Mouse (Mus musculus): Measurements from ENCODE around the gene Ube2v1. TPM values are rescaled to one million over a fixed set of nuclear protein-coding genes. Genes with fewer than 3 reads are reported as not detected.
A peak's percentile ranks its signal among the peaks of the same experiment; 100 is the strongest.

Gene Ube2v1
- total RNA-seq, 2 experiments from 2014 or later: 120 to 121 TPM

DNA sequence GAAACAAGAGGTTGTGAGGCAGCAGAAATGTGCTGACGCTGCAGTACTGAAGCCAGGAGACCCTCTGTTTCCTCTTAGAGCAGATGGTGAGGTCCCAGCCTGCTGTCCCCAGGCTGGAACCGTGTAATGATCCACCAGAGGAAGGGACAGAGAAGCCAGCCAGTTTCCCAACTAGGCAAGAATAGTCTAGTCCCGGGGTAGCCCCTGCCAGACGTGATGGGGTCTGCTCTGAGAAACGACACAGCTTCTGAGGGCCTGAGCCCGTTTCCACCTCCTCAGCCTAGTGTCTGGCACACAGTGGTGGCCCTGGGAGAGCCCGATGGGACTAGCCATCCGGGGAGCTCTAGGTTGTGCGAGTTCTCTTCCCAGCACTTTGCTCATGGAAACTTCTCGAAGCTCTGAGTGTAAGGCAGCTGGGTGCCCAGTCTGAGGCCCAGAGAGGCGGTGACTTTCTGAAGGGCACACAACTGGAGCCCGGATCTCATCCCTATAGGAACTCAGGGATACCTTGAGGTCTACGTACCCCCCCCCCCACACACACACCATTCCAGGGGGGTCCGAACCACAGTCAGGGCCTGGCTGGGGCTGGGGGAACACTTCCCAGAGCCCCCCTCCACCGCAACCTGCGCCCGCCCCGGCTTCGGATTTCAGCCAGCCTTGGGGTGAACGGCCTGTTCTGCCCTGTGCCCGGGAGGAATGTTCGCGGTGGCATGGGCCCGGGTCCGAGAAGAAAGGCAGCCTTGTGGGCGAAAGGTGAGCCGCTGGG, 35.0 kb downstream of the Ube2v1 start:
- DNase-seq: peak in 1 of 2 experiments; percentile 41
- intact Hi-C loops (cut with DNase I): no loop called here

- intact Hi-C loops (cut with DNase I): no loop called here
- no peak for DNase-seq
Measured at GRCm38 (mm10) chr2:167596262-167596661, 35.6 kb downstream of the Ube2v1 start.

DNA sequence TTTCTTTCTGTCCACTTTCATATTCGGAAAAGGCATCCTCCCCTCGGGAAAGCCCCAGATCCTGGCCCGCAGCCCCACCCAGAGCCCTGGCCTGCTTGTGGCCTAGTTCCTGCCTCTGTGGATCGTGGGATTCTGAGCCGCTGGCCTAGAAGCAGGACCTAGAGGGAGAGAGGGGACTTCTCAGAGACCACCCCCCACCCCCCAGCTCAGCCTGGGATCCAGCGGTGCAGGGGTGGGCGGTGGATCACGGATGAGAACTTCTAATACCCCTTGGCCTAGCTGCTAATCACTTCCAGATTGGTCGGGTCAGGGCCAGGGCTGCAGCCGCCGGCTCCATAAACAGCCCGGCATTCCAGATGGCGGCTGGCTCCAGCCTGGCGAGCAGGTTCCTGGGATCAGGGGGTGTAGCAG, 36.1 kb downstream of the Ube2v1 start:
- DNase-seq: peak; percentile 75 to 76
- intact Hi-C loops (cut with DNase I): loop anchor here (2.0 kb wide), 2 partner anchors 31 to 57 kb away; partner anchors contain the start of gene Snai1

GRCm38 (mm10) chr2:167594444-167594934, 37.4 kb downstream of the Ube2v1 start:
- DNase-seq: peak; percentile 97 to 98
- intact Hi-C loops (cut with DNase I): loop anchor here (2.0 kb wide), 2 partner anchors 30 to 56 kb away; partner anchors contain the start of gene Snai1

DNA sequence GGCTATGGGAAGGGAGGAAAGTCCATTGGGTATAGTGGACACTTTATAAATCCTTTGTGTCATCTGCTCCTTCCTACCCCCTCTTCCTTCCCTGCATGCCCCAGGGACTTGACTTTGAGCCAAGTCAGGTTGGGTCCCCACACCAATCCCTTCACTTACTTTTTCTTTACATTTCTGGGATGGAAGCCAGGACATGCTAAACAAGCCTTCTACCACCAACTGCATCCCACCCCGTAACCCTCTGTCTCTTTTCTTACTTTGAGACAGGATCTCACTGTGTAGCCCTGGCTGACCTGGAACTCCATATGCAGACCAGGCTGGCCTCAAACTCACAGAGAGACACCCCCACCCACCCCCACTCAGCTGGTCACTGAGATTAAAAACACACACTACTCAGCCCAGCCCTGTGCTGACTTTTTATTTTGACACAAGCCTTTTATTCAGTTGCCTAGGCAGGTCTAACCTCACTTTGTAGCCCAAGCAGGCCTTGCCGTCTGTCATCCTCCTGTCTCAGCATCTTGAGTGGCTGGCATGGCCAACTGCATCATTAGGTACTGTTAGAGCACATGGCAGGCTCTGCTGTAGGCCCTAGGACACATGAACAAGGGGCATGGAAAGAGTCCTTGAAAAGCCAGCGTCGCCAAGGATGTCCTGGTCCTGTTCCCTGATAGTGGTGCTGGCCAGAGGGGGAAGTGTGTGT, 38.2 kb downstream of the Ube2v1 start:
- intact Hi-C loops (cut with DNase I): loop anchor here (2.0 kb wide), 2 partner anchors 29 to 55 kb away; partner anchors contain the start of gene Snai1
- DNase-seq: no peak

- intact Hi-C loops (cut with DNase I): no loop called here
- DNase-seq: peak; percentile 68 to 72
Measured at GRCm38 (mm10) chr2:167588774-167589577, 42.9 kb downstream of the Ube2v1 start.

DNA sequence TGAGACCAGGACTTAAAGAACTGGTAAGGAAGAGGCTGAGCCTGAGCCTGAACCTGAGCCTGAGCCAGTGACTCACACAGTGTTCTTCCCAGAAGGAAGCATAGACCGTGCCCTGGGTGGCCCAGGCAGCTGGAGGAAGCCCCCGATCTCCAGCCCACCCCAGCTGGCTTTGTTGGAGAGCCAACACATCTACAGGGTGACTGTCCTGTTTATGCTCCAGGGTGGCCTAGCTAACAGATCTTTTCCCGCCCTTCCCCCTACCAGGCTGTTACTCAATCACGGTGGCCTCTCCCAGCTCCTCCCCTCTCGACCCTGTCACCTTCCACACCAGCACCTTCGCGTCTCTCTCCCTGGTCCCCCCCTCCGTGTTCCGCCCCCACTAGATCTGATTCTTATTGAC, 44.9 kb downstream of the Ube2v1 start:
- intact Hi-C loops (cut with DNase I): loop anchor here (2.0 kb wide), 1 partner anchor 16 kb away; no protein-coding TSS in a partner anchor
- no peak for DNase-seq

- DNase-seq: peak; percentile 49 to 66
- intact Hi-C loops (cut with DNase I): loop anchor here (2.0 kb wide), 1 partner anchor 15 kb away; no protein-coding TSS in a partner anchor
Measured at GRCm38 (mm10) chr2:167586041-167586440, 45.9 kb downstream of the Ube2v1 start.

DNA sequence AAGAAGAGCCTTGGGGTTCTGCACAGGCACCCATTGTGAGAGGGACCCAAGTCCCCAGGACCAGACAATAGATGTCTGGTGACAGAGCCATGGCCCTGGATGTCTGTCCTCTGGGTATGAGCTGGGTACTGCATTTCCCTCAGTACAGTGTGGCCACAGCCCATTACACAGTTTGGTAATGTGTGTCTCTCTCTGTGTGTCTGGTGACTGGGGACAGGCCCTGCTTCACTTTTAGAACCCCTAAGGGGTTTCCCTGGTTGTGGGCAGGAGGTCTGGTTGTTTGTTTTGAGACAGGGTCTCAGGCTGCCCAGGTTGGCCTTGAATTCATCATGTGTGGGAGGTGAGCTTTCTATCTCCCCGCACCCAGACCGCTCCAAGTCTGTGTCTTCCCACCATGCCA, 46.6 kb downstream of the Ube2v1 start:
- no peak for DNase-seq
- intact Hi-C loops (cut with DNase I): no loop called here

DNA sequence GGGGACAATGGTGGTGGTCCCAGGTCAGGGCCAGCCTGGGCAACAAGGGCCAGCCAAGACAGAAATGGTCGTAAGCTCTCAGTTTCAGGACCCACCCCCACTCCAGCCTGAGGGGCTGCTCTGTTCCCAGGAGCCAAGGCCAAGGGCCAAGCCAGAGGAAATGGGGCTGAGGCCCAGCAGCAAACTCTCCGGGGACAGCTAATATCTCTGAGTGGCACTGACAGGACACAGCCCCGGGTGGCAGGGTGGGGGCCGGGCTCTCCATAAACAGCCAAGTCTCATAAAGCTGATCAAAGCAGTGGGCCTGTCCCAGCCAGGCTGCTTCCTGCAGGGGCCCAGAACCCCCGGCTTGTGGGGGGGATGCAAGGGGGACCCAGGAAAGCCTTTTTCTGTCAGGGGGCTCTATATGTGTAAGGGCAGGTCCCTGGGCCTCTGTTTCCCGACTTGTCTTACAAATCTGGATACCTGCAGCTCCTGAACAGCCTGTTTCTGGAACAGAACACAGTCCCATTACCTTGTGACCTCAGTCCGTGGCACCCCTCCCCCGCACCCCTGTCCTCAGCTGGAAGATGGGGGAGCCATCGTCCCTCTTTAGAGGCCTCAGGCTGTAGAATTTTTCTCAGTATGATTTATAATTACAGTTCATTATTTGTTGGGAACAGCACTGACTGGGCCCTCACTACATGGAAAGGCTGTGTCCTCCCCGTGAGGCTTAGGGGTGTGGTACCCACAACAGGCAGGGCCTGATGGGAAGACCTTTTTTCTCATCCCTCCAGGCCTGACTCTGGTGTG, 48.5 kb downstream of the Ube2v1 start:
- no peak for DNase-seq
- intact Hi-C loops (cut with DNase I): no loop called here

DNA sequence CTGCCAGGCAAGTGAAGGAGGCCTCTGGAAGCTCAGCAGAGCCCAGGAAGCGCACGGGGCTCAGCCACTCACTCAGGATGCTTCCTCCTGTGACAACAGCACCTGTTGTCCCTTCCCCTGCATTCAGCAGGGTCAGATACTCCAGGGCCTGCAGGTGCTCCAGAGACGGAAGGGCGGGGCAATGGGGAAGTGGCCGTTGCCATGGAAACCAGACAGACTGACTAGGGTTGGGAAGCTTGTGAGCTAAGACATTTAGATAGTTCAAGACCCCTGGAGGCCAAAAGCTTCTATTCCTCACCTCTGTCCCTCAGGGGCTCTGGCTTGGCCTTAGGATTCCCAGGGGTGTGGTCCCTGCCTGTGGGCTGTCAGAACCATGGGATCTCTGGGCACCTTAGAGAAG, 53.4 kb downstream of the Ube2v1 start:
- intact Hi-C loops (cut with DNase I): no loop called here
- DNase-seq: no peak

DNA sequence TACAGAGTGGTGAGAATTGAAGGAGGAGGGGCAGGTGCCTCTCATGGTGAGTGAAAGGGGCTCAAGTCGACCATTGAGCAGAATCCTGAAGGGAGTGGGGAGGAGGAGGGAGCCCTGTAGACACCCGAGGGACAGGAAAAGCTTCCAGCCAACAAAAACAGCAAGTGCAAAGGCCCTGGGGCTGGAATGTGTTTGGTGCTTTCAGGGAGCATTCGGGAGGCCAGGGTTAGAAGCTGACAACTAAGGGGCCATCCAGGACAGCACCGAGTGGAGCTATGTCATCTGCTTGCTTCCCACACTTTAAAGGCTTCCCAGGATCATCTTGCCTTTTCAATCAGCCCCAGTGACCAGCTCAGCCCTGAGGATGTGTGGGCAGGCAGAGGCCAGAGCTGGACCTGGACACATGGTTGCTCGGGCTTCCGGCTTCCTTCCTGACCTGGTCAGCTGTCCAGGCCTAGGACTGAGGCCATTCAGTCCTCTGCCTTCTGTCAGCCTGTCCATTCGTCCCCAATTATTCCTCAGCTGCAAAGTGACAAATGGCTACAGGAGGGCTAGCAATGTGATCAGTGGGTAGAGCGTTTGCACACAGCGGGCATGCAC, 54.6 kb downstream of the Ube2v1 start:
- intact Hi-C loops (cut with DNase I): no loop called here
- DNase-seq: no peak

DNA sequence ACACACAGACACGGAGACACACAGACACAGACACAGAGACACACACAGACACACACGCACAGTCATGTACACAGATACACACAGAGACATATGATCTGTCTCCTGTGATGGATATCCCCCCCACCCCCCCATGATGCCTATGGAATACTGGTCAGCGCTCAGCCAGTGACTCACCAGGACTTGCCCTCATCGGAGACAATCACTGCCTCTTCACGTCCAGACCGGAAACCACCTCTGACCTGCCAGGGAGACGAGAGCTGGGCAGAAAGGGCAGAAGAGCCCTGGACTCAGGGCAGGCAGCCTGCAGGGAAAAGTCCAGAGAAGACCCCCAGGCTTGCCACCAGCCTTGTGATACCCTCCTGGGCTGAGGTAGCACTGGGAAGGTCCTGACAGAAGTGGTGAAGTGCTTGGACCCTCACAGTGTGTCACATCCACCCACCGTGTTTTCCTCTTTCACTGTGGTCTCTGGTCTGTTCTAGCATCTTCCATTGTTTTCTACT, 55.7 kb downstream of the Ube2v1 start:
- no peak for DNase-seq
- intact Hi-C loops (cut with DNase I): no loop called here

DNA sequence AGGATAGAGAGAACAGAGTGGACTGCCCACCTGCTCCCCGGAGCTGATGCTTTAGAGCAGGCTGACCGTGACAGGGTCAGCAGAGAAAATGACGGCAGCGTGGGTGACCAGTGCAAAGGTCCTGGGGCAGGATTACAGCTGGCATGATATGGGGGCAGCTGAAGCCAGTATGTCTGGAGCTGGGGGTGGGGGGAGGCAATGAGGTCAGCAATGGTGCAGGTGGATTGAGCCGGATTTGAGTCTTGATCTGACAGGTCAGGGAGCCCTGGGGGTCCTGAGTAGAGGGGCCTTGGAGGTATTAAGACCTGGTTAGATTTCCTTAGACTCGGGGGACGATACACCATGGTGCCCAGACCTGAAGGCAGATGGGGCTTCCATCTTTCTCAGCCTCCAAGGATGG, 56.3 kb downstream of the Ube2v1 start:
- DNase-seq: no peak
- intact Hi-C loops (cut with DNase I): no loop called here

GRCm38 (mm10) chr2:167574814-167575213, 57.1 kb downstream of the Ube2v1 start:
- DNase-seq: peak; percentile 76 to 78
- intact Hi-C loops (cut with DNase I): no loop called here

DNA sequence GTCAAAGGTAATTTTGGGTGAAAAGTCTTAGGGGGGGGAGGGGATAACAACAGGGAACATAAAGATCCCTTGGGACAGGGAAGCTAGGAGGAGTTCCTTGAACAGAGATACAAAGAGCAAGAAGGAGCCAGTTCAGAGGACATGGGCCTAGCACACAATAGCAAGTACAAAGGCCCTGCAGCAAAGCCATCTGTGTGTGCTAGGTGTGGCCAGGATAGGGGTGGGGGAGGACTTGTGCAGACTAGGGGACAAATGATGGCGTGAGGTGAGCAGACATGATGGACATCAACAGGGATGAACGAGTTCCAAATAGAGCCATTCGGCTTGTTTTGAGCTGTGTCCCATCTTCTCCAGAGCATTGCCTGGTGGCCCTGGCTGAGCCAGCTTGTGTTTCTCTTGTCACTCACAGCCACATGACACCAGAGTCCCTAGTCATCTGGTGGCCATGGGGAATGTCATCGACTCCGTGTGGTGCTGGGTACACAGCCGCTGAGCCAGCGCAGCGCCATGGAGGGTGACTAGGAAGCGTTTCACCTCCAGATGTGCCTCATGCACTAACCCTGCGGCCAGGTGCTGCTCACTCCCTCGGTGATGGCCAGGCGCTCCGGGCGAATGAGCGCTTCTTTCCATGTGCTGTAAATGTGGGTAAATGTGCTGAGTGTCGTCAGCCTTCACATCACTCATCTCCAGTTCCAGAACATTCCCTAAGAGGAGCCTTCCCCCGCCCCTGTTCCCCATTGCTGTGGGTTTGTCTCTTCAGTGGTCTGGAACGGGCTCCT, 60.3 kb downstream of the Ube2v1 start:
- intact Hi-C loops (cut with DNase I): loop anchor here (2.0 kb wide), 1 partner anchor 15 kb away; no protein-coding TSS in a partner anchor
- DNase-seq: no peak

DNA sequence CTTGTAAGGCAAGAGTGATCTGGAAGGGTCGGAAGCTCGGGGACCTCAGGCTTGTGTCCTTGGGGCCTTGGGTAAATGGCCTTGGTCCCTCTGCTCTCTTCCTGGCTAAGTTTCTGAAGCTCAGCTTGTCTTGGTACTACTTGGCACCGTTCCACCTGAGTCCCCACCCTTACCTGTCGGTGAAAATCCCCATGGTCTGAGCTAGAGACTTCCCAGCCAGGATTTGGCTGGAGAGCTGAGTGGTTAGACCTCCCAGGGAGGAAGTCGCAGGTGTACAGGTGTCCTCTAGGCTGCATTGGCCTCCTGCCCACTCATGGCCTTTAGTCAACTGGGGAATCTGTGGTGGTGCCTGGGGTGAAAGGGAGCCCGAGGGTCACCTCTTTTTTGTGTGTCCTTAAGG, 61.1 kb downstream of the Ube2v1 start:
- intact Hi-C loops (cut with DNase I): loop anchor here (2.0 kb wide), 1 partner anchor 16 kb away; no protein-coding TSS in a partner anchor
- no peak for DNase-seq

DNA sequence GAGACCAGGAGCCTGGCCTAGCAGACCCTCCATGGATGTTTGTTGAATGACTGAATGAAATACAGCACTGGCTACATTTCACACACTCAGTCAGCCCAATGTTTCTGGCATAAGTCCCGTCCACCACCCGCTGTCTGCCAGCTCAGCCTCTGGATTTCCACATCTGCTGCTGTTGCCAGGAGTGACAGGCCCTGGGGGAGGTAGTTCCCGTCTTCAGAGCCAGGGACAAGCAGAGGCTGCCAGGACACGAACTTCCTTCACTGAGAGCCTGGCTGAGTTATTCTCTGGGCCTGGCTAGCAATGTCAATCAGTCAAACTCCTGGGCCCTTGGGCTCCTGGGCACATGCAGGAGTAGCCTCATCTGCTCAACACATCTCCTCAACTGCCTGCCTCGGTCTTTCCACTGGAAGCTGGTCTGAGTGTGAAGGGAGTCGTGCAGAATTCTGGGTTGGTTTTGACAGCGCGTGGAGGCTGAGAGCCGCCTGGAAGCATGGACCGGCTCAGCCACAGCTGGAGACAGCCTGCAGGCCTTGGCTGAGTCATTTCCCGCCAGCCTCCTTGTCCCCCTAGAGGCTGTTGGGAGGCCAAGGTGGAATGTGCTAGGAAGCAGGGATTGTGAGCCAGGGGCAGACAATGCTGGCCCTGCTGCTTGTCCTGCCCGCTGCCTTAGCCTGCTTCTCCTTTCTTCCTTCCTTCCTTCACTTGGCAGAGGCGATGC, 61.8 kb downstream of the Ube2v1 start:
- intact Hi-C loops (cut with DNase I): loop anchor here (2.0 kb wide), 1 partner anchor 17 kb away; no protein-coding TSS in a partner anchor
- peak; percentile 86 to 89 for DNase-seq
